Mouse (Mus musculus) adrenal gland, adult 8-10 months (tissue): ENCODE measurements around the gene Fbxo40. TPM values are rescaled to one million over a fixed set of nuclear protein-coding genes. Genes with fewer than 3 reads are reported as not detected.

Experiments used
- DNase-seq: peaks from one replicate; pipeline ENCODE4 v3.0.0; 2022
- total RNA-seq, 4 experiments: library from RNA; stranded (reverse); gene quantifications; 2 replicates each; pipeline ENCODE4 v1.2.4; 2022

Fbxo40 gene
- total RNA-seq, 4 experiments from 2014 or later: 0.06 to 0.38 (median 0.31) TPM

- no peak for DNase-seq
Observed at GRCm38 (mm10) chr16:36921067-36921613, 69.1 kb downstream of the Fbxo40 start.

- no peak for DNase-seq
Observed at GRCm38 (mm10) chr16:36920410-36920809, 69.9 kb downstream of the Fbxo40 start.

- no peak for DNase-seq
Observed at GRCm38 (mm10) chr16:36918505-36918904, 71.8 kb downstream of the Fbxo40 start.

GRCm38 (mm10) chr16:36914195-36914594, 76.1 kb downstream of the Fbxo40 start:
- no peak for DNase-seq

Other genes starting within 250 kb of the Fbxo40 start
- gene Slc15a2, start 205.5 kb downstream of the Fbxo40 start, total RNA-seq: 1 to 10 TPM; 1.2 to 9.3 (median 4.1) TPM
- 10 to 100 TPM; 18.0 to 23.5 (median 21.1) TPM for gene Iqcb1, start 162.1 kb downstream of the Fbxo40 start, total RNA-seq
- gene Eaf2, start 115.5 kb downstream of the Fbxo40 start, total RNA-seq: 1 to 10 TPM; 1.6 to 2.6 (median 2.1) TPM
- gene Golgb1, start 115.3 kb downstream of the Fbxo40 start, total RNA-seq: 100 to 1,000 TPM; 104 to 125 (median 116) TPM
- 10 to 100 TPM; 10.0 to 17.2 (median 13.7) TPM for gene Hcls1, start 55.5 kb downstream of the Fbxo40 start, total RNA-seq
- gene Polq, start 21.3 kb upstream of the Fbxo40 start, total RNA-seq: under 1 TPM; 0.26 to 0.66 (median 0.55) TPM